Mouse (Mus musculus) liver, embryonic 11.5 days (tissue): Measurements from ENCODE around the gene Tmem45a. TPM values are rescaled to one million over a fixed set of nuclear protein-coding genes. Genes with fewer than 3 reads are reported as not detected.

Experiments used
- ATAC-seq: fragments of 200-750 bp; cut with Nextera tagmentation; replicated peaks from 2 replicates; pipeline ENCODE4 v1.8.0; 2017; ENCODE audit warnings: moderate number of reproducible peaks, mild to moderate bottlenecking, moderate TSS enrichment, moderate library complexity; ENCODE audit not compliant: low FRiP score
- DNase-seq: peaks from one replicate; pipeline ENCODE4 v3.0.0-alpha.2; 2017; ENCODE audit warnings: low spot score
- H3K27ac ChIP-seq: fragments of 300-500 bp; sonication (generic); 2 replicates; pipeline ENCODE4 v1.5.1; 2014; ENCODE audit warnings: mild to moderate bottlenecking, low read depth, low read length, control low read depth
- H3K27me3 ChIP-seq: fragments of 300-500 bp; sonication (generic); replicated peaks from 2 replicates; pipeline ENCODE4 v1.6.1; 2014; ENCODE audit warnings: low read length, mixed read lengths; ENCODE audit not compliant: control insufficient read depth, insufficient read depth
- H3K36me3 ChIP-seq: fragments of 300-500 bp; sonication (generic); 2 replicates; pipeline ENCODE4 v1.6.1; 2014; ENCODE audit warnings: mild to moderate bottlenecking, low read length, moderate library complexity, mixed read lengths; ENCODE audit not compliant: control insufficient read depth, insufficient read depth
- H3K4me1 ChIP-seq: fragments of 300-500 bp; sonication (generic); replicated peaks from 2 replicates; pipeline ENCODE4 v1.6.1; 2014; ENCODE audit warnings: low read length, mixed read lengths; ENCODE audit not compliant: control insufficient read depth, insufficient read depth
- H3K4me2 ChIP-seq: fragments of 300-500 bp; sonication (generic); 2 replicates; pipeline ENCODE4 v1.6.1; 2014; ENCODE audit warnings: mild to moderate bottlenecking, control low read depth, moderate library complexity
- H3K4me3 ChIP-seq: fragments of 300-500 bp; sonication (generic); 2 replicates; pipeline ENCODE4 v1.5.1; 2014; ENCODE audit warnings: low read depth, low read length, control low read depth
- H3K9ac ChIP-seq: fragments of 300-500 bp; sonication (generic); 2 replicates; pipeline ENCODE4 v1.6.1; 2014; ENCODE audit warnings: low read depth, low read length, control low read depth
- H3K9me3 ChIP-seq: fragments of 300-500 bp; sonication (generic); 2 replicates; pipeline ENCODE4 v1.6.1; 2016; ENCODE audit warnings: low read length, inconsistent platforms, mixed read lengths; ENCODE audit not compliant: control insufficient read depth
- WGBS: fragments of 180-500 bp; shearing (Covaris S2); extraction: QIAGEN DNeasy Blood & Tissue Kit; methylation state at CpG from one replicate; pipeline ENCODE4 v1.1.7; 2014; 5-methylcytosine and 5-hydroxymethylcytosine counted together
- polyA plus RNA-seq: library from polyadenylated mRNA; unstranded; fragments of >200 nt; fragmentation: Nextera tagmentation; extraction: Ambion mirVana; gene quantifications from 2 replicates; pipeline ENCODE4 v1.2.1, GENCODE M21; 2014

Gene Tmem45a
- polyA plus RNA-seq, 1 experiment from 2014 or later: 6.5 TPM

DNA sequence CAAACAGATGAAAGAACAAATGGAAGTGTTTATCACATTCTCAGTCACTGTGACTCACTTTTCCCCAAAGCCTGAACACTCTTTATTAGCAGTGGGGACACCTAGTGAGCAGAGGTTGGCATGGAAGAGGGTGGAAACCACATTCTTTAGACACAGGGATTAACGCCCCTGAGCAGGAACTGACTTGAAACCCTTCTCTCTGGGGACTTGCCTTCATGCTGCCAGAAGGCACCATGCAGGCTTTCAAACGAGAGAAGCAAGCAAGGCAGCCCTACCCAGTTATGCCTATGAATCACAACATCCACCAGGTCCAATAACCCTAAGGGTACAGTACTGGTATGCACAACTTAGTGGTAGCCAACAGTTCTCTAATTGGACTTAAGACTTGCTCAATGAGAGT, 12.6 kb downstream of the Tmem45a start:
- Histone ChIP-seq H3K4me3 (no peak overlapping the region), H3K9me3 (no peaks in the 10 kb centered on the region), H3K4me2 (no peak overlapping the region), H3K27me3 (no peaks in the 10 kb centered on the region), H3K9ac (no peak overlapping the region), H3K4me1 (no peaks in the 10 kb centered on the region), H3K36me3 (no peaks in the 10 kb centered on the region), H3K27ac (no peak overlapping the region)
- DNase-seq (no peak), ATAC-seq (no peak)
- 38% methylated on average over 2 of the region's 2 CpGs for WGBS

DNA sequence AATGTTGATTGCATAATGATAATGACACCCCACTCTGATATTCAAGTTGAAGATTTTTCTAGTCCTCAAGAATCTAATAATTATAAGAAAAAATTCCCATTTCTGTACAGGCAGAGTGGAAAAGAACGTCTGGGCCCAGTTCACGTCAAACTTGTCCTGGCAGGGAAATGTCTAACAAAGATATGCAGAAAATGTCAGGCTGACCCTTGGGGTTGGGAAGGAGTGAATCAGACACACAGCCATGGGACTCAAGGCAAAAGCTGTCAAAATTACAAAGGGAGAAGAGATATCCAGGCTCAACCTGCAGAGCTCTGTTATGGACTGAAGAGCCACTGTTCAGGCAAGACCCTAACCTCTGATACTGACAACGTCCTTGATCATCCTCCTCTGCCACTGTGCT, 15.5 kb downstream of the Tmem45a start:
- H3K9ac ChIP-seq: no peak overlapping the region
- H3K27ac ChIP-seq: no peak overlapping the region
- ATAC-seq (no peak), DNase-seq (no peak)
- no peaks in the 10 kb centered on the region for H3K27me3 ChIP-seq
- no peaks in the 10 kb centered on the region for H3K4me1 ChIP-seq
- H3K9me3 ChIP-seq: no peaks in the 10 kb centered on the region
- H3K36me3 ChIP-seq: no peaks in the 10 kb centered on the region
- WGBS: 68% methylated on average over 3 of the region's 3 CpGs
- H3K4me3 ChIP-seq: no peak overlapping the region
- H3K4me2 ChIP-seq: no peak overlapping the region

DNA sequence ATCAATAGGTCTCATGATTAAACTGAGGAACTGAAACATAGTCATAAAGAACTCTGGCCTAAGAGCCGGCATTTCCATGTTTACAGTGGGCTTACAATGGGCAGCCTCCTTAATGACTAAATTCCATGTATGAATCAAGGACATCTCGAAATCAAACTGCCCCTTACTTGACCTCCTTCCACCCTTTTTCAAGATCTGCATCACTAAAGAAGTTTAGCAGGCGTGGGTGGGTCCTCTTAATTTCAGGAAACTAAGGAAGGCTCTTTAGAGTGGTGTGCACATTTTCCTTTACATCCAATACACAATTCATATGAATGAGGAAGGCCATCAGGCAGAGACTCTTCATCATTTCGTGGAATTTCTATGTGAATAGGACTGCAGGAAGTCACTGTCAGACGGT, 17.6 kb downstream of the Tmem45a start:
- no peaks in the 10 kb centered on the region for H3K36me3 ChIP-seq
- DNase-seq (no peak), ATAC-seq (no peak)
- H3K9me3 ChIP-seq: no peaks in the 10 kb centered on the region
- no peaks in the 10 kb centered on the region for H3K4me1 ChIP-seq
- H3K9ac ChIP-seq: no peak overlapping the region
- 78% methylated on average over 5 of the region's 5 CpGs for WGBS
- H3K27ac ChIP-seq: no peak overlapping the region
- no peak overlapping the region for H3K4me2 ChIP-seq
- H3K27me3 ChIP-seq: no peaks in the 10 kb centered on the region
- no peak overlapping the region for H3K4me3 ChIP-seq

DNA sequence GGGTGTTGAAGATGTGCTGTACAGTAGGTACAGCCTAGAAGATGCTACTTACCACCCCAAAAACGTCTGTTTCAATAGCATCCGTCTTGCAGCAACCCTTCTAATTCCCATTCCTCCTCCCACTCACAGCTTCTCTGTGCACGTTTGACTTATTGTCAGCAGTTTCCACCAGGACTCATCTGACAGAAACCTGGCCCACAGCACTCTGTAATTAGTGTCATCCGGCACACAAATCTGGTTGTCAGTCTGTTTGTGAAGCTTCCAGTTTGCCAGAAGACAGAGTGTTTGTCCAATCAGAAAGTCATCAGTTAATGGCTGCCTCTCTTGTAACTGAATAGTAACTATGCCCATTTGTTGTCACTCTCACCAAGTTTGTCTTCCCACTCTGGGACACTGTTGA, 18.4 kb downstream of the Tmem45a start:
- ATAC-seq (no peak), DNase-seq (no peak)
- no peak overlapping the region for H3K9ac ChIP-seq
- H3K4me1 ChIP-seq: no peaks in the 10 kb centered on the region
- H3K27ac ChIP-seq: no peak overlapping the region
- H3K27me3 ChIP-seq: no peaks in the 10 kb centered on the region
- H3K4me2 ChIP-seq: no peak overlapping the region
- H3K9me3 ChIP-seq: no peaks in the 10 kb centered on the region
- WGBS: 70% methylated on average over 4 of the region's 4 CpGs
- H3K36me3 ChIP-seq: no peaks in the 10 kb centered on the region
- no peak overlapping the region for H3K4me3 ChIP-seq

DNA sequence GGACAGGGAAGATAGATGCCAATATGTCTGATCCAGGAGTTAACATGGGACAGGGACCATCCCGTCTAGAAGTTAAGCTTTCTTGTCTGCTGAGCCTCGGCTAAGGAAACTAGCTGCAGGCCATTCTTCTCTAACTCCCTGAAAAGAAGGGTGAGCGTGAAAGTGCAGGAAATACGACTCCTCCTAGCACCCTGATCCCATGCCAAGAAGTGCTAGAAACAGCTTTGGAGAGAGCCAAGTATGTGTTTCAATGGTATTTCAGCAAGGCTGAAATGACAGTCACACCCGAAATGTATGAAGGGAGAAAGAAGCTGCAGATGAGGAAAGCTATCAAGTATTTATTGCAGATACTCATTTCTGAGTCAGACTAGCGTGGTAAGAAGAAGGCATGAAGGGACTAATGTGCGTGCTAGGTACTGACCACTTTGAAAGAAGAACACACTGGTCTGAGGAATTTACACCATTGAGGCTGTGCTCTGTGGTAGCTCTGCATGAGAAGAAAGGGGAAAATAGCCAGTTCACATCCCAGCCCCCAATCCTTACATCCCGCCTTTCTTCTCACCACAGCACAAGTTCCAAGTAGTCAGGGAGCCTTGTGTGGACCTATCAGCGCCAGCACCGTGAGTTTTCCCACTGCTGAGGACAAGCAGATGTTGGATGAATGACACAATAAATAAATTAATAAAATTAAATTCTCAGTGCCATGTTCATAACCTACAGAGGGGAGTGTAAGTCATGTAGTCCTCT, 33.0 kb downstream of the Tmem45a start:
- Histone ChIP-seq H3K27me3 (no peaks in the 10 kb centered on the region), H3K36me3 (no peaks in the 10 kb centered on the region), H3K4me3 (no peak overlapping the region), H3K4me2 (no peak overlapping the region), H3K27ac (no peak overlapping the region), H3K9ac (no peak overlapping the region), H3K4me1 (no peaks in the 10 kb centered on the region), H3K9me3 (no peaks in the 10 kb centered on the region)
- no peak for DNase-seq
- WGBS: 62% methylated on average over 10 of the region's 10 CpGs
- ATAC-seq: no peak

DNA sequence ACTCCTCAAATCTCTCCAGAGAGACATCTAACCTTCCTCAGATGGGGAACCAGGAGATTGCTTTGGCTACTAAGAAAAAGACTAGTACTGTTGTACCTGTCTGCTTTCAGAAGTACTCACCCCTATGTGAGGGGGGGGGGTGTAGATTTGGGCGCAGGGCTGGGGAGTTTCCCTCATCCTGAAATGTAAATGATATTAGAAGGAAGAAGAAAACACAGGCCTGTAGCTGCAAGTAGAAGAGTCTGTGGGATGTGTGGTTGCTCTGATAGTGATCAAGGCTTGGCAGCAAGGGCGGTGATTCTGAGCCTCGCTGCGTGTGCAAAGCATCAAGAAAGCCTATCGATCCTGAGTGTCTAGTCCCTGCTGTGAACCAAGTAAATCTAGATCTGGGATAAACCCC, 43.0 kb downstream of the Tmem45a start:
- H3K9ac ChIP-seq: no peak overlapping the region
- H3K4me3 ChIP-seq: no peak overlapping the region
- no peak overlapping the region for H3K27ac ChIP-seq
- no peak overlapping the region for H3K4me2 ChIP-seq
- H3K27me3 ChIP-seq: no peaks in the 10 kb centered on the region
- H3K36me3 ChIP-seq: no peaks in the 10 kb centered on the region
- no peaks in the 10 kb centered on the region for H3K4me1 ChIP-seq
- H3K9me3 ChIP-seq: no peaks in the 10 kb centered on the region
- WGBS: 73% methylated on average over 5 of the region's 5 CpGs
- DNase-seq: no peak
- ATAC-seq: no peak

DNA sequence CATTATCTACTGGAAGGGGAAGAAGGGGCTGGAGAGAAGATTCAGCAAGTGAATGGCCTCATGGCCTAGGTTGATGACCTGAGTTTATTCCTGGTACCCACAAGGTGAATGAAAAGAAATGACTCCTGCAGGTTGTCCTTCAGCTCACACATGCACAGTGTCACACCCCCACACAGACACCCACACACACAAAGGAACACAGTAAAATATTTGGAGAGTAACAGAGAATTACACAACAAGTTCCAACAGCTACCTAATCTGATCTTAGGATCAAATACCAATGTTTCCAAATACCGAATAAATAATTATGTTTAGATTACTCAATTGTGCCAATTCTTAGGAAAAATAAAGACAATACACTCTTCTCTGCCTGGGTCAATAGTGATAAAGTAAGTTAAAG, 52.7 kb downstream of the Tmem45a start:
- no peak overlapping the region for H3K4me2 ChIP-seq
- no peak overlapping the region for H3K9ac ChIP-seq
- H3K27me3 ChIP-seq: no peaks in the 10 kb centered on the region
- no peak overlapping the region for H3K27ac ChIP-seq
- DNase-seq (no peak), ATAC-seq (no peak)
- H3K4me1 ChIP-seq: no peaks in the 10 kb centered on the region
- H3K9me3 ChIP-seq: no peaks in the 10 kb centered on the region
- 85% methylated on average over 1 of the region's 1 CpGs for WGBS
- H3K4me3 ChIP-seq: no peak overlapping the region
- H3K36me3 ChIP-seq: no peaks in the 10 kb centered on the region

DNA sequence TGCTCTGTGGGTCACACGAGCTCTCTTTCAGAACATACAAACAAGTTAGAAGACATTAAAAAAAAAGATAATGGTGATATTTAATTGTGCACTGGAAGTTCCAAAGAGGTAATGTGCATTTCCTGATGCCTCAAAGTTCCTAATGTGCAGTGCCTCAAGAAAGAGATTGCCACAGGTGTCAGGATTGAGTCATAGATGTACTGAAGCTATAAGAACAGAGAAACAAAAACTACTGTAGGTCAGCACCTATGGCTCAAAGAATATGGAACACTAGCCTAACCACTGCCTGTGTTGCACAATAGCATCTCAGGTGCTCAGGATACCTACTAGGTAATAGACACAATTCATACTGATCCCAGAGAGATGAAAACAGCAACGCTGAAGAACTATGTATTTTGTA, 54.0 kb downstream of the Tmem45a start:
- Histone ChIP-seq H3K4me3 (no peak overlapping the region), H3K9me3 (no peaks in the 10 kb centered on the region), H3K27me3 (no peaks in the 10 kb centered on the region), H3K27ac (no peak overlapping the region), H3K4me1 (no peaks in the 10 kb centered on the region), H3K4me2 (no peak overlapping the region), H3K36me3 (no peaks in the 10 kb centered on the region), H3K9ac (no peak overlapping the region)
- DNase-seq (no peak), ATAC-seq (no peak)
- WGBS: 83% methylated on average over 2 of the region's 2 CpGs

DNA sequence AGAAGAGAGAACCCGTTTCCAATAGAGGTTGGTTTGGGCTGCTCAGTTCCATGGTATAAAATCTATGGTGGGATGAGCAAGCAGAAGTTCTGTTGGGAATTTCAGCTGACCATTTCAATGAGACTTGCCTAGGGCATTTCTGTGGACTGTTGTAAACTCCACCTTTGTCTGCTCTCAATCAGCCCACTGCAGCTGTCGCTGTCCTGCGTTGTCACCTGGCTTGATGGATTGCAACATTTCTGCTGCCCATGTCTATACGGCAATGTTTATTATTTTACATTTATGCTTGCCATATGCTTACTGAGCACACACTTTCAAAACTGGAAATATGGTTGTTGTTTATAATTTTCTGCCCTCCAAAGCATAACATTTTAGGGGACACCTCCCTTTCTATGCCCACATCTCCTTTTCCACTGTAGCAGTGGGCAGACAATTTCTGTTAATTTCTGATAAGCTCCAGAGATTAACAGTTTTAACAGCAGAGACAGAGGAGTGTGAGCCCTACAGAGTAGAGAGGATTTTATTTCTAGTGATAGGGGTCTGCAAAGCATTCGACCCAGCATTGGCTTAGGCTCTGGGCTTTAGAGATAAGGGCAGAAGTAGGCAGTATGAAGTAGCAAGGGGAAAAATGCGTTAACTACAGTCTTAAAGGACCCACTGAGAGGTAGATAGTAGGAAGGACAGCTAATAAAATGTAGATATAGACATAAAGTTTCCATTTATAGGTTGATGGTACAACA, 84.4 kb downstream of the Tmem45a start:
- no peaks in the 10 kb centered on the region for H3K9me3 ChIP-seq
- peak overlapping the region; percentile 81 for H3K27ac ChIP-seq
- H3K27me3 ChIP-seq: no peaks in the 10 kb centered on the region
- peak; percentile 99 for ATAC-seq
- no peak overlapping the region for H3K4me3 ChIP-seq
- no peak for DNase-seq
- peak overlapping the region; percentile 35 for H3K4me2 ChIP-seq
- no peak overlapping the region for H3K9ac ChIP-seq
- H3K4me1 ChIP-seq: peaks cover 14% of the 10 kb centered on the region
- H3K36me3 ChIP-seq: no peaks in the 10 kb centered on the region
- 34% methylated on average over 6 of the region's 6 CpGs for WGBS
